Mouse (Mus musculus): ENCODE measurements around the gene Aff3. TPM values are rescaled to one million over a fixed set of nuclear protein-coding genes. Genes with fewer than 3 reads are reported as not detected.

Gene Aff3
- total RNA-seq, 2 experiments from 2014 or later: 7.9 to 8.0 TPM

- DNase-seq: no peak
Observed at GRCm38 (mm10) chr1:38594766-38595165, 70.0 kb downstream of the Aff3 start.

GRCm38 (mm10) chr1:38591194-38591593, 73.6 kb downstream of the Aff3 start:
- DNase-seq: no peak

DNA sequence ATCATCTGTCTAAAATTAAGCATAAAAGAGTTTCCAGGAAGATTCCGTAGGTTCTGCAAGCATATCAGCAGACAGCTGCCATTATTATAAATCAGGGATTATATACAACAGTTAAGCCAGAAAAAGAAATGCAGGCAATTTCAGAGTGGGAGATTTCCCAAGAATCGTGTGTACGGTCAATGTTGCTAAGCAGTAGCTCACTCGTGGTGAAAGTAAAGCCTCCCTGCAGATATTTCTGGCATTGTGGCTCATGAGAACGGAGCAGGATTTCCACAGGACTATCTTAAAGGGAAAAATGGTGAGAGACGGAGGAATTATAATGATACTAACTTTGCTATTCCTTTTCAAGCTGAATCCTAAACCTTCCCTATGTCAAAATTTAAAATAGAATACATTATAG, 76.0 kb downstream of the Aff3 start:
- no peak for DNase-seq

DNA sequence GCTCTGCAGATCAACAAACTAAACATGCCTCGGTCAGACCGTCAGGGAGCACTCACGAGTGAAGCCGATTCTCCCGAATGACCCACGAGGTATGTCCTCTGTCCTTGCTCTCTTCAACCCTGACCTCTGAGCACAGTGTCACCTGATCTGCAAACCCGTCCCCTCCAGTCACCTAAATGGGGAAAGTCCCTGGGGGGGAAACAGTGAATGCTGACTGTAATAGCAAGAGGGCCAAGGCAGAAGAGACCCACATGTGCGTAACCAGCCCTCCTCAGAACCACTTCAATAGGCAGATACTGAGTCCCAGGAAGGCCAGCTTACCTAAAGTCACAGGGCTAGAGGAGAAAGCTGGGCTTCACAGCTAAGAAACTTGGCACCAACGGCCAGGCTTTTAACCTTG, 82.4 kb downstream of the Aff3 start:
- DNase-seq: no peak

GRCm38 (mm10) chr1:38580572-38580971, 84.2 kb downstream of the Aff3 start:
- DNase-seq: no peak

DNA sequence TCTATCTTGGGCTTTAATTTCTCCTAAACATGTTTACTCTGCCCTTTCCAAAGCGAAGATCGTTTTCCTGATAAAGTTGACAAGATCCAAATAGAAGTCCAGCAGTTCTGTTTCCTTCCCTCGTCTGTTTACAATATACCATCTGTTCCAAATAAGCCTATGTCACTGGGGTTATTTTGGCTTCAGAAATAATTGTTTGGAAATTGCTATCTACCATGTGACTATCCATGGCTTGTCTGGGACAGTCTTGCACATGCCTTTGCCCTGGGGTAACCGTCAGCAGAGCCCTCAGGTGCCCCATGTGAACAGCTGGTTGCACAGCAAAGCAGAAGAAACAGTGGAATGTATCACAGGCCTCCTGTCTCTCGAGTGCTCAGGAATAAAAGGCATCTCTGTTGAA, 86.4 kb downstream of the Aff3 start:
- no peak for DNase-seq

DNA sequence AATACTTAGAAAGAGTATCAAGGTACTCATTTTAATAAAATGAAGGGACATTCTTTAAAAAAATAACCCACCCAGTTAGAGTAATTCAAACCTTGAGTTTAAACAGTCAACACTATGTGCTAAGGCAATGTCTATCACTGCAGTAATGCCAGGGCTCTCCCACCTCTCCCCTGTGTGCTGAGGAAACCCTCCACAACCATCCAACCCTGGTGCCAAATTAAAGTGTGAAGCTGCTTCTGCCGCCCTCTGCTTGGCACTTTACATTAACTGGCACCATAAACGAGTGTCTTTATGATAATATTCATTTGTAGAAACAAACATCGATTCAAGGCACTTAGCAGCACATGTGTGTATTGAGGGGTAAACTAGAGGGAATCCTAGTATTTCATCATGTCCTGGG, 97.0 kb downstream of the Aff3 start:
- DNase-seq: no peak

- no peak for DNase-seq
Observed at GRCm38 (mm10) chr1:38566101-38566678, 98.6 kb downstream of the Aff3 start.

DNA sequence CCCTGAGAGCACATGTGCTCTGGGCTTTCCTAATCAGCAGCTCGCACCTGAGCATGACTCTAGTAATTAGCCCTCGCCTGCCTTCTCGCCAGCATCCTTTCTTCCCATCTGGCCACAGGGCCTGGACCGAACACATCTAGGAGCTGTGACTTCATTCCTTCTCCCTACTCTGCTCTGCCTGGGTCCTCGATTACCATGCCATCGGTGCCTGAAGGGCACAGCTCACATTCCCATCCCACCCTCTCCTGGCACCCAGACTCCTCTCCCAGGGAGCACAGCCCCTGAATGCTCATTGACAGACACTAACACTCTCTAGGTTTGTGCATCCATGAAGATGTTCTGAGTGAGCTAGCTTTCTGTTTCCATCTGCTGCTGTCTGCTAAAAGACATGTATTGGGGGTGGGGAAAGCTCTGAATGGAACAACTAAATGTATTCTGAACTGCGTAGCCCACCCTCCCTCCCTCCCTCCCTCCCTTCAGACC, 99.4 kb downstream of the Aff3 start:
- no peak for DNase-seq

DNA sequence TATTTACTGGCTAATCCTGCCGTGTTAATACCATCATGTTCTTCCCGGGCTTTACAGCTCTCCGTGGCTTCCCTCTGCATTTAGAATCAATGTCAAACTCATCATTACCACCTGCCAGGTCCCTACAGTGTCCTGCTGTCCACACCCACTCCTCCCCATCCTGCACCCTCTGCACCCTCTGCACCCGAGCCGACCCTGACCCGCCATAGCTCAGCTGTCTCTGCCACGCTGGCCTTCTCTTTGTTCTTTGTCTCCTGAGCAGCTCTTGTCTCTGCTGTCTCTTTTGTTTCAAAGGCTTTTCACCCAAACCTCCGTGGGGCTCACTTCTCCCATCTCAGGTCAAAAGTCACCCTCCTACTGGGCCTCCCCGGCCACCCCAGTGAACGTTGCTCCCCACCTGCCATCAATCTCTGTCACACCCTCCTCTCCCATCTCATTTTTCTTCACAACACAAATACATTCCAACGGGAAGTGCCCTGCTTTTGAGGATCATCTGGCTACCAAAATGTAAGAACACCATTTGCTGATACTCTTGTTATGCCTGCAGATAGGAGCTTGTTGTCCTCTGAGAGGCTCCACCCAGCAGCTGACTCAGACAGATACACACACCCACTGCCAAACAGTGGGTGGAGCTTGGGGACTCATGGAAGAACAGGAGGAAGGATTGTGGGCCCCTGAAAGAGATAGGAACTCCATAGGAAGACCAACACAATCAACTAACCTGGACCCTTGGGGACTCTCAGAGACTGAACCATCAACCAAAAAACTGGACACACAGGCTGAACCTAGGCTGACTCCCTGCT, 102.2 kb downstream of the Aff3 start:
- no peak for DNase-seq

DNA sequence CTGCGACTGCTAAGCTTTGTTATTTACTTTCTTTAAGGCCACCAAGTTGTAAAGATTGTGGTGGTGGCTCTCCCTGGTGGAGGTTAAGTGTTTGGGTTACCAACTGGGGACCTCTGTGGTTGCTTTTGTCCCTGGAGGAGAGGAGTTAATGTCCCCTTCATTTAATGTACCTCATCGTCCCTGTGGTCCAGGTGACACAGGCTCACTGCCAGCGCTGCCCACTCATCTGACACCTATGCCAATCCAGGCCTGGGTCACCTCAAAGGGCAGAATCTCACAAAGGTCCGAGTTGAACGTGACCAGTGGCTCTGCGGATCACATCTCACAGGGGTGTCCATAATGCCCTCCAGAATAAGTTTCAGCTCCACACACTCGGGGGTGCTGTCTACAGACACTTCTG, 103.4 kb downstream of the Aff3 start:
- DNase-seq: no peak

DNA sequence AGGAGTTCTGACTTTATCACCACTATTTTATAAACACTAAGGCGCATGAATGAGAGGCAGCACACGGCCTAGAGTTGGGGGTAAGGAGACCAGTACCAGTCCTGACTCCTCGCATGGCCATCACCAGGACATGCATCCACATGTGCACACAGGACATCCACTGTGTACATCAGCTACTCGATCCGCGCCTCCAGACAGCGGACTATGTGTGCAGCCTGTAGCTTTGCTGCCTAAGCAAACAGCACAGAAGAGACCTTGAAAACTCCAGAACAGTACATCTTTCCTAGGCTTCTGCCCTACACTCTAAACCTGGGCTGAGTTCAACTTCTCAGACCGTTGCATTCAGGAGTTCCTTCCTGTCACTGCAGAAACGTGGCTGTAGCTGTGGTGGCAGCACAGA, 104.1 kb downstream of the Aff3 start:
- no peak for DNase-seq

- DNase-seq: no peak
Observed at GRCm38 (mm10) chr1:38557615-38558014, 107.1 kb downstream of the Aff3 start.

GRCm38 (mm10) chr1:38554546-38554945, 110.2 kb downstream of the Aff3 start:
- no peak for DNase-seq

- no peak for DNase-seq
Observed at GRCm38 (mm10) chr1:38553090-38553489, 111.7 kb downstream of the Aff3 start.

GRCm38 (mm10) chr1:38550579-38550978, 114.2 kb downstream of the Aff3 start:
- no peak for DNase-seq

DNA sequence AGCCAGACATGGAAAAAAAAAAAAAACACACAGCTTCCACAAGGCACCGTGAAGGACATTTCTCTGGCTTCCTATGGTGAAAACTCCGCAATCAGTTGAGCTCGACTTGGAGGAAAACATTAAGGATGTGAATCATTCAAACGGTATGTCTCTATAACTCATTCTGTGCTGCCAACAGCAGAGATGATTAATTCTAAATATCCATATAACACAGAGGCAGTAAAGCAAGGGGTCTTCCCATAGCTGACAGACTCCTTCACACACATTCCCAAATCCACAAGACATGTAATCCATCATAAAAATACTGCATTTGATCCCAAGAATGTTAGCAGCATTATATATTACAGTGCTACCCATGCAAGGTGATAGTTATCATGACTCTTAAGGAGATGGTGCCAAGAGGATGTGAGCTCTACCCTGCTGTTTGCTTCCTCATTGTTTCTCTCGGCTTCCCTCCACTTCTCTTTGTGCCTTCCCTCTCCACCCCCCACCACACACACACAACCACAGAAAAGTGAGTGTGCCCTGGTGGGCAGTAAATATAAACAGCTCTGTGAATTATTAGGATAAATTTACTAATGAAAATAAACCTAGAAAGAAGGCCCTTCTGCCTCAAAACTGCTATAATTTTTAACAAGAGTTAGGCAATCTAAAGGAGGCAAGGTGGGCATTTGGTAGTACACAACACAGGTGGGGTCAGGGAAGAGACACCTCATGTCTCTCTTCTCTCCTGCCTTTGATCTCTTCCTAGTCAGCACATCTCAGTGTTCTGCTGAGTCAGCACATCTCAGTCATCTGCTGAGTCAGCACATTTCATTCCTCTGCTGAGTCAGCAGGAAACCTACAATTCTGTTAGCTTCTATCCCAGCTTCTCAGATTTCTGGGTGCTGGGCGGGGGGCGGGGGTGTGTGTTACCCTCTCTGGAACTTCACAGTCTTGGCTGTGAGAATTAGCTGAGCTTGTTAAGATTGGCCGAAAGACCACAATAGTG, 115.8 kb downstream of the Aff3 start:
- DNase-seq: no peak

DNA sequence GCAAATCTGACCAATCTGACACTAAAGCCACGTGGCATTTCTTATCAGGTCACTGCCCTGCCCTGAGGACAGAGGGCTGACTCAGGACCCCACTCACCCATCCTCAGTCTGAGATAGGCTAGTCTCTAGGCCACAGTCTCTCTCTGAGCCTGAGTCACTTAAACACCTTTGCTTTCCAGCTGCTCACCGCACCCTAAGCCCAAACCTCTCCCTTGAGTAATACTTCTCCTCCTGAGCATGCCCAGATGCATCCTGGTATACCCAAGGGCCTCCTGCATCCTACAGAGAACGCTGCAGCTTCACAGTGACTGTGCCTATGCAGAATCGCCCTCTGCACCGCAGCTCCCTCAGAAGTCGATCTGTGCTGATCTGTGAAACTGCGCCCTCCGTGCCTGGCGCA, 117.1 kb downstream of the Aff3 start:
- DNase-seq: no peak

- peak; percentile 20 for DNase-seq
Observed at GRCm38 (mm10) chr1:38546696-38547095, 118.1 kb downstream of the Aff3 start.

- DNase-seq: no peak
Observed at GRCm38 (mm10) chr1:38545282-38545945, 119.3 kb downstream of the Aff3 start.

GRCm38 (mm10) chr1:38544501-38544900, 120.3 kb downstream of the Aff3 start:
- no peak for DNase-seq

GRCm38 (mm10) chr1:38541536-38541935, 123.2 kb downstream of the Aff3 start:
- peak; percentile 19 for DNase-seq
